Mouse (Mus musculus) olfactory bulb, adult 2 months (tissue): ENCODE results near the gene Cbx4.

Experiments used
- CTCF ChIP-seq: fragments of 200-500 bp; IDR thresholded peaks from 2 replicates; pipeline ENCODE4 v1.5.1; 2012; ENCODE audit warnings: low read depth, mild to moderate bottlenecking, low read length, moderate library complexity; ENCODE audit not compliant: insufficient read depth
- POLR2A ChIP-seq: fragments of 200-500 bp; IDR thresholded peaks from 2 replicates; pipeline ENCODE4 v1.6.1; 2012; ENCODE audit warnings: mild to moderate bottlenecking, low read depth, low read length, moderate library complexity; ENCODE audit not compliant: insufficient read depth

- no peak for TF ChIP-seq CTCF
- TF ChIP-seq POLR2A = no peak
Observed at GRCm38 (mm10) chr11:119112721-119113120, 26.7 kb upstream of the Cbx4 start.
